Mouse (Mus musculus) MEL (cell line): ENCODE data around the gene Daam1. TPM values are rescaled to one million over a fixed set of nuclear protein-coding genes. Genes with fewer than 3 reads are reported as not detected.

Experiments used
- DNase-seq: peaks from one replicate; pipeline ENCODE4 v3.0.0; 2011; ENCODE audit warnings: low read depth, low spot score
- H3K27ac ChIP-seq: 2 replicates; pipeline ENCODE4 v1.5.1; 2012; ENCODE audit warnings: low read depth, mild to moderate bottlenecking, control low read depth, low read length, moderate library complexity; ENCODE audit not compliant: control insufficient read depth
- H3K27me3 ChIP-seq, 2 experiments: fragments of 150-350 bp in 1 of 2; sonication (generic) in 1 of 2; 2 replicates each; pipeline ENCODE4 v1.6.1; 2012; ENCODE audit warnings: low read length in 2 of 2, mild to moderate bottlenecking in 2 of 2, improper control_type of control experiment in 1 of 2, moderate library complexity in 1 of 2; ENCODE audit not compliant: insufficient read depth in 2 of 2, control insufficient read depth in 1 of 2
- H3K36me3 ChIP-seq, 2 experiments: 2 replicates each; pipeline ENCODE4 v1.6.1; 2012 to 2014; ENCODE audit warnings: low read length in 2 of 2, improper control_type of control experiment in 1 of 2, inconsistent platforms in 1 of 2, mild to moderate bottlenecking in 1 of 2; ENCODE audit not compliant: insufficient read depth in 2 of 2, control insufficient read depth in 1 of 2
- H3K4me1 ChIP-seq, 2 experiments: fragments of 150-350 bp in 1 of 2; sonication (generic) in 1 of 2; 2 replicates each; pipeline ENCODE4 v1.6.1; 2012; ENCODE audit warnings: low read length in 2 of 2, improper control_type of control experiment in 1 of 2, mild to moderate bottlenecking in 1 of 2; ENCODE audit not compliant: insufficient read depth in 2 of 2, control insufficient read depth in 1 of 2
- H3K4me3 ChIP-seq, 2 experiments: fragments of 150-350 bp in 1 of 2; sonication (generic) in 1 of 2; 2 replicates each; pipeline ENCODE4 v1.5.1; 2012; ENCODE audit warnings: low read depth in 2 of 2, low read length in 2 of 2, mild to moderate bottlenecking in 2 of 2, moderate library complexity in 2 of 2, control low read depth in 1 of 2, improper control_type of control experiment in 1 of 2; ENCODE audit not compliant: control insufficient read depth in 1 of 2, insufficient read depth in 1 of 2
- H3K79me2 ChIP-seq: 2 replicates; pipeline ENCODE4 v1.6.1; 2012; ENCODE audit warnings: mild to moderate bottlenecking, low read length, moderate library complexity; ENCODE audit not compliant: control insufficient read depth, poor library complexity, insufficient read depth
- H3K9ac ChIP-seq: 2 replicates; pipeline ENCODE4 v1.6.1; 2012; ENCODE audit warnings: low read depth, mild to moderate bottlenecking, control low read depth, low read length, moderate library complexity; ENCODE audit not compliant: control insufficient read depth, poor library complexity, severe bottlenecking
- H3K9me3 ChIP-seq: fragments of 150-350 bp; sonication (generic); replicated peaks from 2 replicates; pipeline ENCODE4 v1.6.1; 2012; ENCODE audit warnings: mild to moderate bottlenecking, low read length, improper control_type of control experiment, moderate library complexity; ENCODE audit not compliant: insufficient read depth
- ETS1 ChIP-seq: IDR thresholded peaks from 2 replicates; pipeline ENCODE4 v1.6.1; 2012; ENCODE audit warnings: low read depth, mild to moderate bottlenecking, inconsistent platforms, low read length, improper control_type of control experiment, moderate library complexity
- GABPA ChIP-seq: IDR thresholded peaks from 2 replicates; pipeline ENCODE4 v1.6.1; 2012; ENCODE audit warnings: low read depth, mild to moderate bottlenecking, inconsistent platforms, low read length, improper control_type of control experiment, moderate library complexity
- GATA1 ChIP-seq: IDR thresholded peaks from 2 replicates; pipeline ENCODE4 v1.6.1; 2011; ENCODE audit warnings: low read depth, low read length, improper control_type of control experiment
- JUND ChIP-seq: IDR thresholded peaks from 2 replicates; pipeline ENCODE4 v1.6.1; 2011; ENCODE audit warnings: low read depth, mild to moderate bottlenecking, improper control_type of control experiment, low read length
- MAFK ChIP-seq: IDR thresholded peaks from 2 replicates; pipeline ENCODE4 v1.6.1; 2011; ENCODE audit warnings: low read depth, mild to moderate bottlenecking, low read length, improper control_type of control experiment, borderline replicate concordance
- MEF2A ChIP-seq: IDR thresholded peaks from 2 replicates; pipeline ENCODE4 v1.6.1; 2014; ENCODE audit warnings: low read depth, mild to moderate bottlenecking, inconsistent platforms, low read length, improper control_type of control experiment; ENCODE audit not compliant: poor library complexity, insufficient replicate concordance, severe bottlenecking; ENCODE audit errors: extremely low read depth
- MXI1 ChIP-seq: IDR thresholded peaks from 2 replicates; pipeline ENCODE4 v1.6.1; 2011; ENCODE audit warnings: mild to moderate bottlenecking, low read depth, low read length, improper control_type of control experiment
- NELFE ChIP-seq: IDR thresholded peaks from 2 replicates; pipeline ENCODE4 v1.6.1; 2011; ENCODE audit warnings: low read depth, low read length, improper control_type of control experiment
- POLR2A ChIP-seq, 2 experiments: IDR thresholded peaks; 2 replicates each; pipeline ENCODE4 v1.6.1; 2011 to 2012; ENCODE audit warnings: low read length in 2 of 2, mild to moderate bottlenecking in 2 of 2, control low read depth in 1 of 2, improper control_type of control experiment in 1 of 2, low read depth in 1 of 2, moderate library complexity in 1 of 2; ENCODE audit not compliant: control insufficient read depth in 1 of 2, insufficient read depth in 1 of 2, poor library complexity in 1 of 2
- POLR2AphosphoS2 ChIP-seq: IDR thresholded peaks from 2 replicates; pipeline ENCODE4 v1.6.1; 2011; ENCODE audit warnings: low read length, improper control_type of control experiment
- POLR2AphosphoS5 ChIP-seq: IDR thresholded peaks from 2 replicates; pipeline ENCODE4 v1.6.1; 2012; ENCODE audit warnings: low read depth, borderline replicate concordance, mild to moderate bottlenecking, inconsistent platforms, low read length, moderate library complexity, mixed read lengths
- RAD21 ChIP-seq: IDR thresholded peaks from 2 replicates; pipeline ENCODE4 v1.6.1; 2011; ENCODE audit warnings: mild to moderate bottlenecking, low read depth, low read length, improper control_type of control experiment
- RCOR1 ChIP-seq: IDR thresholded peaks from 2 replicates; pipeline ENCODE4 v1.6.1; 2012; ENCODE audit warnings: low read depth, mild to moderate bottlenecking, inconsistent platforms, low read length, improper control_type of control experiment
- SMC3 ChIP-seq: IDR thresholded peaks from 2 replicates; pipeline ENCODE4 v1.6.1; 2011; ENCODE audit warnings: low read depth, low read length, improper control_type of control experiment
- UBTF ChIP-seq: IDR thresholded peaks from 2 replicates; pipeline ENCODE4 v1.6.1; 2012; ENCODE audit warnings: low read depth, mild to moderate bottlenecking, inconsistent platforms, low read length, improper control_type of control experiment, moderate library complexity, borderline replicate concordance; ENCODE audit not compliant: insufficient read depth
- ZMIZ1 ChIP-seq: IDR thresholded peaks from 2 replicates; pipeline ENCODE4 v1.6.1; 2012; ENCODE audit warnings: low read depth, mild to moderate bottlenecking, inconsistent platforms, low read length, improper control_type of control experiment, moderate library complexity
- polyA plus RNA-seq, 2 experiments: library from polyadenylated mRNA; stranded (reverse) in 1 of 2; unstranded in 1 of 2; fragments of >175 nt in 1 of 2; fragments of >200 nt in 1 of 2; gene quantifications; 2 replicates each; pipeline versions ENCODE4 v1.2.1 to v1.2.4; 2012; ENCODE audit warnings: low replicate concordance in 2 of 2, low read depth in 1 of 2; ENCODE audit not compliant: insufficient read length in 2 of 2, insufficient read depth in 1 of 2, missing spikeins in 1 of 2
- total RNA-seq: library from RNA; depleted of rRNA; stranded (reverse); fragments of 300-350 nt; gene quantifications from 2 replicates; pipeline ENCODE4 v1.2.3, GENCODE M21; 2012

Daam1 gene
- total and polyA plus RNA-seq, 3 experiments, result 9.2 to 12.0 TPM; not detected in 1

DNA sequence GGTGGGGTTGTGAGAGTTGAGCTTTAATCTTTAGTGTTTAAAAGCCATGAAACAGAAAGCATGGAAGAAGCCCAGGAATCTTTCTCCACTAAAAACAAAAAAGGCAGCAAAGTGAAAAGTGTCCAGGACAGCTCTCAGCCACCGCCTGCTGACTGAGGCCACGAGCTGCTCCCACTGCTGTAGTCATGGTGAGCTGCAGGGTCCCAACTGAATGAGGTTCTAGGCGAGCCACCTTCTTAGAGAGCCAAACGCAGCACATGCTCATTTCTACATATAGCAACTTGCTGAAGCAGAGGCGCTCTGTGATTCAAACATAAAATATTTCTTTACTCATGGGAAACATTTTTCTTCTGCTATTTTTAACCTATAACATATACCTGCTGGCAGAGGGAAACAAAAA is 150.9 kb downstream of the Daam1 start:
- Histone ChIP-seq H3K9ac (no peak overlapping the region), H3K36me3 (peaks cover 4 to 29% of the 10 kb centered on the region in 2 experiments; a peak in 3 of 4 replicates), H3K4me1 (peaks cover 20 to 29% of the 10 kb centered on the region in 2 experiments), H3K4me3 (no peak overlapping the region), H3K27me3 (no peaks in the 10 kb centered on the region), H3K9me3 (no peaks in the 10 kb centered on the region), H3K27ac (no peak overlapping the region), H3K79me2 (no peaks in the 10 kb centered on the region)
- no peak for DNase-seq
- TF ChIP-seq RAD21 (no peak), MEF2A (no peak), POLR2A (IDR thresholded peaks at IDR 0.05; ENCODE audit: control insufficient read depth in 1 of 2, insufficient read depth in 1 of 2, low read depth in 1 of 2, low read length in 2 of 2, poor library complexity in 1 of 2) (no peak), ZMIZ1 (no peak), MXI1 (no peak), JUND (no peak), GABPA (no peak), POLR2AphosphoS5 (no peak), MAFK (no peak), POLR2AphosphoS2 (no peak)

GRCm38 (mm10) chr12:71983102-71983715 is 152.3 kb downstream of the Daam1 start:
- Histone ChIP-seq H3K36me3 (peaks cover 4 to 20% of the 10 kb centered on the region in 2 experiments; a peak in 3 of 4 replicates), H3K9me3 (no peaks in the 10 kb centered on the region), H3K9ac (no peak overlapping the region), H3K27ac (no peak overlapping the region), H3K4me3 (no peak overlapping the region)
- TF ChIP-seq NELFE, result no peak
- TF ChIP-seq GATA1, result no peak
- TF ChIP-seq UBTF, result no peak
- TF ChIP-seq RCOR1, result no peak
- no peak for TF ChIP-seq SMC3
- TF ChIP-seq ETS1, result no peak
- TF ChIP-seq, all 39 proteins: peak for 0
- Histone ChIP-seq H3K79me2 (no peaks in the 10 kb centered on the region), H3K4me1 (peaks cover 15 to 17% of the 10 kb centered on the region in 2 experiments), H3K27me3 (no peaks in the 10 kb centered on the region)
- DNase-seq, result no peak
